Mouse (Mus musculus) ES-Bruce4 (cell line): ENCODE data around the gene Klhl7.
A peak's percentile ranks its signal among the peaks of the same experiment; 100 is the strongest.

ENCODE experiments used
- CTCF ChIP-seq: IDR thresholded peaks from one replicate; pipeline ENCODE4 v1.8.1; 2011; ENCODE audit warnings: low read depth, low read length
- EP300 ChIP-seq: IDR thresholded peaks from 2 replicates; pipeline ENCODE4 v1.6.1; 2011; ENCODE audit warnings: low read depth, low read length; ENCODE audit not compliant: insufficient read depth
- POLR2A ChIP-seq: IDR thresholded peaks from one replicate; pipeline ENCODE4 v1.8.1; 2011; ENCODE audit warnings: low read length; ENCODE audit not compliant: insufficient read depth

- TF ChIP-seq POLR2A (no peak), CTCF (peak; percentile 16), EP300 (no peak)
Observed at GRCm38 (mm10) chr5:24076986-24077718, 23.3 kb upstream of the Klhl7 start.
